Mouse (Mus musculus): ENCODE results near the gene Prl7d1. TPM values are rescaled to one million over a fixed set of nuclear protein-coding genes. Genes with fewer than 3 reads are reported as not detected.
"Not testable (repeated sequence)": the region's sequence is repeated elsewhere in the genome, so short reads cannot be mapped to it uniquely, and the experiment has no call there.

Prl7d1 gene
- not detected in 2 replicates for polyA plus RNA-seq (2014; fragmentation: Nextera tagmentation; extraction: Ambion mirVana)

DNA sequence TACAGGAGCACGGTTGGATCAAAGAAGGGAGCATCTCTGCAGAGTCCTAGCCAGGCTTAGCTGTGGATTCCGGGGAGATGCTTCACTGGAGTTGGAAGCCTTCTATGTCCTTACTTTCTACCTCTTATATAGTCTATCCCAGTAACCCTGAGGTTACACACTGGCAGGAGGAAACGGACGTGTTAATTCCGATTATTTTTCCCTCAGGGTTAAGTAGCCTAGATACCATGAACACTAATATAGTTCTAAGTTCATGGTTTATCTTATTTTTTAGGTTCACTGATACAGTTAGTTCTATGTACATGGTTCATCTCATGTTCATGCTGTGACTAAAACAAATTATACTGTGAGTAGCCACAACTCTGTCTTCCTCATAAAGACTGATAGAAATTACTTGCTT is at the start of gene Prl7d1:
TSS of gene Prl7d1 (minus strand) at position 101 of the 400 bp plus-strand sequence.
- H3K4me1 ChIP-seq (replicated peaks; ENCODE audit: control insufficient read depth, insufficient read depth, low read length), result no peaks in the 10 kb centered on the region
- H3K27me3 ChIP-seq (ENCODE audit: control insufficient read depth, insufficient read depth, low read length), result no peaks in the 10 kb centered on the region
- no peak within 1 kb of the TSS for H3K9ac ChIP-seq (ENCODE audit: low read depth, low read length)
- no peak within 1 kb of the TSS for H3K4me2 ChIP-seq (replicated peaks; ENCODE audit: low read depth, low read length)
- H3K27ac ChIP-seq (ENCODE audit: low read depth, low read length), result no peak within 1 kb of the TSS
- H3K4me3 ChIP-seq (ENCODE audit: low read depth, low read length), result no peak within 1 kb of the TSS
- no peaks in the 10 kb centered on the region for H3K36me3 ChIP-seq (ENCODE audit: control insufficient read depth, insufficient read depth, low read length)
- ATAC-seq (ENCODE audit: low FRiP score), result no peak
- WGBS, result 89% methylated on average over 5 of the region's 5 CpGs
- no peak for DNase-seq (ENCODE audit: low spot score)
- H3K9me3 ChIP-seq (ENCODE audit: control insufficient read depth, low read length), result no peaks in the 10 kb centered on the region

GRCm38 (mm10) chr13:27734512-27735186 is 18.1 kb upstream of the Prl7d1 start:
- no peak overlapping the region for H3K9ac ChIP-seq (ENCODE audit: low read depth, low read length)
- H3K4me1 ChIP-seq (replicated peaks; ENCODE audit: control insufficient read depth, insufficient read depth, low read length), result no peaks in the 10 kb centered on the region
- H3K4me3 ChIP-seq (ENCODE audit: low read depth, low read length), result no peak overlapping the region
- H3K36me3 ChIP-seq (ENCODE audit: control insufficient read depth, insufficient read depth, low read length), result no peaks in the 10 kb centered on the region
- H3K27me3 ChIP-seq (ENCODE audit: control insufficient read depth, insufficient read depth, low read length), result no peaks in the 10 kb centered on the region
- no peak overlapping the region for H3K27ac ChIP-seq (ENCODE audit: low read depth, low read length)
- 93% methylated on average over 10 of the region's 10 CpGs for WGBS
- no peak overlapping the region for H3K4me2 ChIP-seq (replicated peaks; ENCODE audit: low read depth, low read length)
- H3K9me3 ChIP-seq (ENCODE audit: control insufficient read depth, low read length), result no peaks in the 10 kb centered on the region
- DNase-seq (ENCODE audit: low spot score), result no peak
- ATAC-seq (ENCODE audit: low FRiP score), result no peak

GRCm38 (mm10) chr13:27730286-27730959 is 13.9 kb upstream of the Prl7d1 start:
- not testable (repeated sequence) for H3K4me1 ChIP-seq (replicated peaks; ENCODE audit: control insufficient read depth, insufficient read depth, low read length); H3K36me3 ChIP-seq (ENCODE audit: control insufficient read depth, insufficient read depth, low read length); H3K27ac ChIP-seq (ENCODE audit: low read depth, low read length); H3K9ac ChIP-seq (ENCODE audit: low read depth, low read length); ATAC-seq (ENCODE audit: low FRiP score); H3K4me2 ChIP-seq (replicated peaks; ENCODE audit: low read depth, low read length); H3K4me3 ChIP-seq (ENCODE audit: low read depth, low read length); DNase-seq (ENCODE audit: low spot score); H3K27me3 ChIP-seq (ENCODE audit: control insufficient read depth, insufficient read depth, low read length); H3K9me3 ChIP-seq (ENCODE audit: control insufficient read depth, low read length)
- WGBS, result 83% methylated on average over 5 of the region's 5 CpGs

DNA sequence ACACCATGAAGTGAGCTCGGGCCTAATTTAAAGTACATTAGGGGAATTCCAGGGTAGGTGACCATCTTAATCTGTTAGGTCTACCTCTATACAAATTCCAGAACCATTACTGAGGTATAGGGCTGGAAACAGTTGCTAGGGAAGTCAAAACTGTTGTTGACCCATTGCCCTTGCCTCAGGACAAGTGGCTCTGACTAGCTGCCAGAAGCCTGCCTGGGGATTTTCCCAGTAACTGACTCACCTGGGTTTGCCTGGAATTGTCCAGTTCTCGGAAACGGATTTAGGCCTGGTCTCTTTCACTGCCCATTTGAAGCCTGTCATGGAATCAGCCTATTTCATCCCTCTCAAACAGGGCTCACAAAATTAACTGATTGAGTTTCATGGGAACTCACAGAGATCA is 8.5 kb upstream of the Prl7d1 start:
- not testable (repeated sequence) for H3K4me3 ChIP-seq (ENCODE audit: low read depth, low read length); DNase-seq (ENCODE audit: low spot score); H3K4me2 ChIP-seq (replicated peaks; ENCODE audit: low read depth, low read length); ATAC-seq (ENCODE audit: low FRiP score); H3K9me3 ChIP-seq (ENCODE audit: control insufficient read depth, low read length); H3K27me3 ChIP-seq (ENCODE audit: control insufficient read depth, insufficient read depth, low read length); H3K9ac ChIP-seq (ENCODE audit: low read depth, low read length); H3K36me3 ChIP-seq (ENCODE audit: control insufficient read depth, insufficient read depth, low read length); H3K27ac ChIP-seq (ENCODE audit: low read depth, low read length); H3K4me1 ChIP-seq (replicated peaks; ENCODE audit: control insufficient read depth, insufficient read depth, low read length)
- WGBS, result 92% methylated on average over 3 of the region's 3 CpGs

- Histone ChIP-seq H3K9me3 (ENCODE audit: control insufficient read depth, low read length) (no peaks in the 10 kb centered on the region), H3K36me3 (ENCODE audit: control insufficient read depth, insufficient read depth, low read length) (no peaks in the 10 kb centered on the region), H3K4me2 (replicated peaks; ENCODE audit: low read depth, low read length) (no peak overlapping the region), H3K9ac (ENCODE audit: low read depth, low read length) (no peak overlapping the region), H3K4me1 (replicated peaks; ENCODE audit: control insufficient read depth, insufficient read depth, low read length) (no peaks in the 10 kb centered on the region), H3K27me3 (ENCODE audit: control insufficient read depth, insufficient read depth, low read length) (no peaks in the 10 kb centered on the region), H3K27ac (ENCODE audit: low read depth, low read length) (no peak overlapping the region), H3K4me3 (ENCODE audit: low read depth, low read length) (no peak overlapping the region)
- WGBS, result 75% methylated on average over 2 of the region's 2 CpGs
- DNase-seq (ENCODE audit: low spot score) (no peak), ATAC-seq (ENCODE audit: low FRiP score) (no peak)
These were observed 10.0 kb downstream of the Prl7d1 start for GRCm38 (mm10) chr13:27706521-27706920.

DNA sequence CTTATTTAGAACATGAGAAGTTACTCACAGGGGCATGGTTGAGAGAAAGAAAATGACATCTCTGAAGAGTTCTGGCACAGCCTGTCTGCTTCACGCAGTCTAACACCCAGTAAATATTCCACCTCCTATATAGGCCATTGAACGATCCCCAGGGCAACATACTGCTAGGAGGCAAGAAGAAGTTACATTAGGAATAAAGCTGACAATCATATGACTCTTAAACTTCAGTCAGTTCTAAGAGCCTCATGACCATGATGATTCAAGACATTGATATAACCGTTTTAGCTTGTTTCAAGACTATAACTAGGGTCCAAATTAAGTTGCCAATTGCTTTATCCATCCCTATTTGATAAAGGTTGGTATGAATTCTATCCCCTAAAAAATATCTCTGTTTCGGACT is 48.6 kb downstream of the Prl7d1 start, which contains the start of gene Prl7a2:
TSS of gene Prl7a2 (minus strand) at position 101 of the 400 bp plus-strand sequence.
- Histone ChIP-seq H3K4me1 (replicated peaks; ENCODE audit: control insufficient read depth, insufficient read depth, low read length) (no peaks in the 10 kb centered on the region), H3K27ac (ENCODE audit: low read depth, low read length) (no peak within 1 kb of the TSS), H3K27me3 (ENCODE audit: control insufficient read depth, insufficient read depth, low read length) (no peaks in the 10 kb centered on the region), H3K4me2 (replicated peaks; ENCODE audit: low read depth, low read length) (no peak within 1 kb of the TSS), H3K4me3 (ENCODE audit: low read depth, low read length) (no peak within 1 kb of the TSS), H3K9ac (ENCODE audit: low read depth, low read length) (no peak within 1 kb of the TSS), H3K36me3 (ENCODE audit: control insufficient read depth, insufficient read depth, low read length) (no peaks in the 10 kb centered on the region), H3K9me3 (ENCODE audit: control insufficient read depth, low read length) (no peaks in the 10 kb centered on the region)
- ATAC-seq (ENCODE audit: low FRiP score), result no peak
- DNase-seq (ENCODE audit: low spot score), result no peak
- WGBS, result 86% methylated on average over 4 of the region's 4 CpGs

DNA sequence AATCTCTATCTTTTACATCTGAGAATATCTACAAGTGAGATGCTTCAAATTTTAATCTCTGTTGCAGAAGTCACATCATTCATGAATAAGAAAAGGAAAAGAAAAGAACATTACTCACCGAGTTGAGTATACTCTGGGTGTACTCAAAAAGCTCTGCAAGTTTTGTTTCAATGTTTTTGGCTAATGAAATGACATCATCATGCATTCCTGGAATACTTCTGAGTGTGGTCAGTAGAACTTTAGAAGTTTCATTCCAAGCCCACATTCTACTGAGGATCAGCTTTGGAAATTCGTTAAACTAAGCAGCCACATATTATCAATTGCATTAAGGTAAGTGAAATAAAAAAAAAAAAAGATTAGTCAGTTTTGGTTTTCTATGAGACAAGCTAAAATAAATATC is 55.8 kb downstream of the Prl7d1 start:
- Histone ChIP-seq H3K27ac (ENCODE audit: low read depth, low read length) (no peak overlapping the region), H3K9ac (ENCODE audit: low read depth, low read length) (no peak overlapping the region), H3K36me3 (ENCODE audit: control insufficient read depth, insufficient read depth, low read length) (no peaks in the 10 kb centered on the region), H3K9me3 (ENCODE audit: control insufficient read depth, low read length) (no peaks in the 10 kb centered on the region), H3K4me2 (replicated peaks; ENCODE audit: low read depth, low read length) (no peak overlapping the region), H3K27me3 (ENCODE audit: control insufficient read depth, insufficient read depth, low read length) (no peaks in the 10 kb centered on the region), H3K4me3 (ENCODE audit: low read depth, low read length) (no peak overlapping the region), H3K4me1 (replicated peaks; ENCODE audit: control insufficient read depth, insufficient read depth, low read length) (no peaks in the 10 kb centered on the region)
- ATAC-seq (ENCODE audit: low FRiP score), result no peak
- no peak for DNase-seq (ENCODE audit: low spot score)
- WGBS, result 88% methylated on average over 2 of the region's 2 CpGs
